Mouse (Mus musculus) heart, postnatal 0 days (tissue): ENCODE measurements around the gene Immp2l. TPM values are rescaled to one million over a fixed set of nuclear protein-coding genes. Genes with fewer than 3 reads are reported as not detected.
"Not testable (repeated sequence)": the region's sequence is repeated elsewhere in the genome, so short reads cannot be mapped to it uniquely, and the experiment has no call there.

ENCODE experiments used
- ATAC-seq: fragments of 200-750 bp; cut with Nextera tagmentation; 2 replicates; pipeline ENCODE4 v1.8.0; 2017; ENCODE audit warnings: low read depth, moderate number of reproducible peaks, moderate library complexity; ENCODE audit not compliant: insufficient read depth
- DNase-seq: peaks from one replicate; pipeline ENCODE4 v3.0.0-alpha.2; 2016; ENCODE audit warnings: low spot score
- H3K27ac ChIP-seq: fragments of 300-500 bp; sonication (generic); 2 replicates; pipeline ENCODE4 v1.5.1; 2014; ENCODE audit warnings: low read depth, mild to moderate bottlenecking
- H3K27me3 ChIP-seq: fragments of 300-500 bp; sonication (generic); 2 replicates; pipeline ENCODE4 v1.6.1; 2014; ENCODE audit warnings: low read length, mixed read lengths; ENCODE audit not compliant: control insufficient read depth, insufficient read depth
- H3K36me3 ChIP-seq: fragments of 300-500 bp; sonication (generic); replicated peaks from 2 replicates; pipeline ENCODE4 v1.6.1; 2014; ENCODE audit warnings: low read length, mixed read lengths; ENCODE audit not compliant: control insufficient read depth, insufficient read depth
- H3K4me1 ChIP-seq: fragments of 300-500 bp; sonication (generic); 2 replicates; pipeline ENCODE4 v1.6.1; 2014; ENCODE audit warnings: antibody characterized with exemption; ENCODE audit not compliant: control insufficient read depth, insufficient read depth
- H3K4me2 ChIP-seq: fragments of 300-500 bp; sonication (generic); 2 replicates; pipeline ENCODE4 v1.6.1; 2014; ENCODE audit warnings: low read depth, mild to moderate bottlenecking, low read length, moderate library complexity
- H3K4me3 ChIP-seq: fragments of 300-500 bp; sonication (generic); 2 replicates; pipeline ENCODE4 v1.5.1; 2014; ENCODE audit warnings: low read depth, low read length
- H3K9ac ChIP-seq: fragments of 300-500 bp; sonication (generic); replicated peaks from 2 replicates; pipeline ENCODE4 v1.6.1; 2014; ENCODE audit warnings: low read depth, low read length, mixed read lengths
- H3K9me3 ChIP-seq: fragments of 300-500 bp; sonication (generic); replicated peaks from 2 replicates; pipeline ENCODE4 v1.6.1; 2016; ENCODE audit warnings: low read length; ENCODE audit not compliant: control insufficient read depth
- CTCF ChIP-seq: IDR thresholded peaks from 2 replicates; pipeline ENCODE4 v1.5.1; 2016; ENCODE audit warnings: antibody characterized with exemption, control low read depth, low read depth
- EP300 ChIP-seq: IDR thresholded peaks from 2 replicates; pipeline ENCODE4 v1.6.1; 2016; ENCODE audit warnings: antibody characterized with exemption, low read depth
- WGBS: fragments of 180-500 bp; shearing (Covaris S2); extraction: QIAGEN DNeasy Blood & Tissue Kit; methylation state at CpG from one replicate; pipeline ENCODE4 v1.1.7; 2014; 5-methylcytosine and 5-hydroxymethylcytosine counted together
- polyA plus RNA-seq: library from polyadenylated mRNA; unstranded; fragments of >200 nt; fragmentation: Nextera tagmentation; extraction: Ambion mirVana; gene quantifications from 2 replicates; pipeline ENCODE4 v1.2.1, GENCODE M21; 2015
- total RNA-seq: library from RNA; depleted of rRNA; stranded (reverse); fragments of >200 nt; gene quantifications from 2 replicates; pipeline ENCODE4 v1.2.3, GENCODE M21; 2014; ENCODE audit warnings: low replicate concordance

Immp2l gene
- total and polyA plus RNA-seq, 2 experiments from 2014 or later, result 3.6 to 10.8 TPM

DNA sequence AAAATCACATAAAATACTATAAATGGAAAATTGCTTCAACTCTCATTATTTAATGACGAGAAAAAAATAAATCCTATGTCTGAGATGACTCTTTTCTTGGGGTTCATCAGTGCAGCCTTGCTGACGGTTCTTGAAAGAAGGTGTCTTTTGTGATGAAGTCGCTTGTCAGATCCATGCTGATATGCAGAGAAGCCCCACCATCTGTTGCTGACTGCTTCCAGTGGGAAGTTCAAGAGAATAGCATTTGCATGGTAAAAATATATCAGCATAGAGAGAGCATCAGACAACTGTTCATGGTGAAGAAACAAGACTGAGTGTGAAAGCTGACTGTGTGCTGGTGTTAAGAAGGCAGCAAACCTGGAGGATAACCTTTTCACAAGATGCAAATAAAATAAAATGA lies 719.0 kb downstream of the Immp2l start:
- H3K36me3 ChIP-seq, result no peaks in the 10 kb centered on the region
- no peaks in the 10 kb centered on the region for H3K9me3 ChIP-seq
- no peak overlapping the region for H3K4me3 ChIP-seq
- ATAC-seq, result no peak
- WGBS, result 56% methylated on average over 3 of the region's 3 CpGs
- H3K9ac ChIP-seq, result no peak overlapping the region
- no peaks in the 10 kb centered on the region for H3K27me3 ChIP-seq
- H3K4me1 ChIP-seq, result no peaks in the 10 kb centered on the region
- H3K4me2 ChIP-seq, result no peak overlapping the region
- no peak for DNase-seq
- H3K27ac ChIP-seq, result no peak overlapping the region
- TF ChIP-seq CTCF (no peak), EP300 (no peak)

DNA sequence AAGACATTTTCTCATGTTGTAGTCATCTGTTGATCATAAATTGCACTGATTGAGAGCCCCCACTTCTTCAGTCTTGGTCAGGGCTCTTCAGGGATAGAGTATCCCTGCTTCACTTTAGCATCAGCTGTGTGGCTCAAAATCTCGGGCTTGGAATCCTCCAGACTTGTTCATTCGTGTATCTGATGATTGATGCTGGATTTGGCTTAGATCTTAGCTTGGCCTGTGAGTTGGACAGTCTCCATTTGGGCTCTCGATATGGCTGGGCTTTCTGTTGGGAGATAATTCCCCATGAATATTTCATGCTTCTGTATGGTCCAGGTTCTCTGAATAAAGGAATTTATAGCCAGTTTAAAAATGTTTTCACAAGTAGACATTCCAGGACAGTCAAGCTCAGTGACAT lies 739.5 kb downstream of the Immp2l start:
- DNase-seq, result no peak
- TF ChIP-seq CTCF, result no peak
- no peak for TF ChIP-seq EP300

DNA sequence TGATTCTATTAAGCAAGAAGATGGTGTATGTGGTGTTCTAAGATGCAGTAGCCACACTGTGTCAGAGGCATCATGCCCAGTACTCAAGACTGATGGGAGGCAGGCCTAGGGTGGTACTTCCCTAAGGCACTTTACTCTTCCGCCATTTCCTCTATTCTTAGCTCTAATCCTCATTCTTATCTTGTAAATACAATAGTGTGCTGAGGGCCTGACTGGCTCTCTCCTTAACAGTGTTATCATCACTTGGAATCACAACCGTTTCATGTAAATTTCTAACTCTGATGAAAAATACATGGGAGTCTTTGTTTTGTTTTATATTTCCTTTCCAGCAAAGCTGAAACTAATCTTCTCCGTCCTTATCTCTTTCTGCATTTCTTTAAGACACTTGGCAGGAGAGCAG lies 750.1 kb downstream of the Immp2l start:
- H3K4me1 ChIP-seq, result no peaks in the 10 kb centered on the region
- no peaks in the 10 kb centered on the region for H3K9me3 ChIP-seq
- H3K27me3 ChIP-seq, result no peaks in the 10 kb centered on the region
- H3K27ac ChIP-seq, result no peak overlapping the region
- H3K9ac ChIP-seq, result no peak overlapping the region
- DNase-seq, result no peak
- H3K4me2 ChIP-seq, result no peak overlapping the region
- 23% methylated on average over 3 of the region's 3 CpGs for WGBS
- H3K4me3 ChIP-seq, result no peak overlapping the region
- no peaks in the 10 kb centered on the region for H3K36me3 ChIP-seq
- ATAC-seq, result no peak
- TF ChIP-seq EP300 (no peak), CTCF (no peak)

More for the DNA sequence above, 739.5 kb downstream of the Immp2l start:
- Histone ChIP-seq H3K27me3 (no peaks in the 10 kb centered on the region), H3K9ac (no peak overlapping the region), H3K4me1 (no peaks in the 10 kb centered on the region), H3K4me3 (no peak overlapping the region), H3K4me2 (no peak overlapping the region), H3K27ac (no peak overlapping the region), H3K36me3 (no peaks in the 10 kb centered on the region), H3K9me3 (no peaks in the 10 kb centered on the region)
- WGBS, result 57% methylated on average over 3 of the region's 3 CpGs
- ATAC-seq, result no peak

DNA sequence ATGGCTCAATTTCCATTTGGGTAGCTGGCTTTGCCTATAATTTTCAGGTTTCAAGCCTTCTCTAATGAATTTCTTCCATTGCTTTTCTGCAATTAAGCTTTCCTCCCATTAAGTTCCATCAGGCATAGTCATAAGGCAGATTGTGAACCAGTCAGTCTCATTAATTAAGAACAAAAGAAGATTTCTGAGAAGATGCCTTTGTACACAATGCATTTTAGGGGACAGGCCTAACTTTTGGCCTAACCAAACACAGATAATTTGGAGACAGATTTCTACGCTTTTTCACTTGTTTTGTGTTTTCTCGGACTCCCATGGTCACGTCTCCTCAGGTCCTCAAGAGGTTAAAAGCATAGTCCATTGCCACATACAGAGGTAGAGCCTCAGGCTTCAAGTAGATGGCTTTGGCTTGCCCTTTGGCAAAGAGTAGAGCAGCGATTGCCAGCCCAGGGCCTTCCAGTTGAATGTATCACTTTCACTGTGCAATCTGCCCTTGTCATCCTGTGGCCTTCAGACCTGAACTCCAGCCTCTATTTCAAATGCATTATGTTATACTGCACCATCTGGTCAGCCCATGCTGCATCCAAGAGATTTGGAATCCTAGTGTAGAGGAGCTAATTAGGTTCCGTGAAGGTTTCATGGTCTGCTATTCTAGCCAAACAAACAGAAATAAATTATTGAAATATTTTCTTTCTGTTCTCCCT lies 750.9 kb downstream of the Immp2l start:
- ATAC-seq, result no peak
- no peak for DNase-seq
- TF ChIP-seq EP300 (no peak), CTCF (no peak)

DNA sequence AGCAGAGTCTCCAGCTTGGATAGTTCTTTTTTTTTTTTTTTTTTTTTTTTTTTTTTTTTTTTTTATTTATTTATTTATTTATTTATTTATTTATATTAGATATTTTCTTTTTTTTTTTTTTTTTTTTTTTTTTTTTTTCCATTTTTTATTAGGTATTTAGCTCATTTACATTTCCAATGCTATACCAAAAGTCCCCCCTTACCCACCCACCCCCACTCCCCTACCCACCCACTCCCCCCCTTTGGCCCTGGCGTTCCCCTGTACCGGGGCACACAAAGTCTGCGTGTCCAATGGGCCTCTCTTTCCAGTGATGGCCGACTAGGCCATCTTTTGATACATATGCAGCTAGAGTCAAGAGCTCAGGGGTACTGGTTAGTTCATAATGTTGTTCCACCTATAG lies 753.9 kb downstream of the Immp2l start:
- H3K4me1 ChIP-seq, DNase-seq, H3K9me3 ChIP-seq, H3K27me3 ChIP-seq, H3K36me3 ChIP-seq, H3K4me3 ChIP-seq, H3K27ac ChIP-seq, ATAC-seq, H3K9ac ChIP-seq, H3K4me2 ChIP-seq: not testable (repeated sequence)
- WGBS, result no CpG with 5 or more reads among the region's 4 CpGs

More for the DNA sequence above, 750.9 kb downstream of the Immp2l start:
- Histone ChIP-seq H3K4me1 (no peaks in the 10 kb centered on the region), H3K36me3 (no peaks in the 10 kb centered on the region), H3K4me2 (no peak overlapping the region), H3K9me3 (no peaks in the 10 kb centered on the region), H3K27me3 (no peaks in the 10 kb centered on the region), H3K9ac (no peak overlapping the region), H3K27ac (no peak overlapping the region), H3K4me3 (no peak overlapping the region)
- WGBS, result 88% methylated on average over 5 of the region's 5 CpGs

DNA sequence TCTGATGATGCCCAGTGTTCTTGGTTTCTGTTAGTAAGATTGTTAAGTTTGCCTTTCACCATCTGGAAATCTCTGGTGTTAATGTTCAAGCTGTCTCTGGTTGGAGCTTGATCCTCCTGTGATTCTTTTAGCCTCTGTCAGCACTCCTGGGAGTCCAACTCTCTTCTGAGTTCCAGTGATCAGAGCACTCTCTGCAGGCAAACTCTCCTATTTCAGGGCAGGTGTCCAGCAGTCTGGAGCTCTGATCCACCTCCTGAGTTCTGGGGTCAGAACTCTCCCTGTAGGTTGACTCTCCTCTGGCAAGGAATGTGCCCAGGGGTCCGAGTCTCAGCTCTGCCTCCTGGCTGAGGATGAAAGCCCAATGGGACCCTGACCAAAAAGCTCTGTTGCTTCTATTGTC lies 769.8 kb downstream of the Immp2l start:
- not testable (repeated sequence) for H3K27ac ChIP-seq, H3K9me3 ChIP-seq, H3K4me2 ChIP-seq, ATAC-seq, H3K36me3 ChIP-seq, H3K4me3 ChIP-seq, H3K27me3 ChIP-seq, DNase-seq, H3K4me1 ChIP-seq, H3K9ac ChIP-seq
- 71% methylated on average over 1 of the region's 1 CpGs for WGBS
